Mouse (Mus musculus): ENCODE measurements around the gene Gm20458.

Gm20458 gene

DNA sequence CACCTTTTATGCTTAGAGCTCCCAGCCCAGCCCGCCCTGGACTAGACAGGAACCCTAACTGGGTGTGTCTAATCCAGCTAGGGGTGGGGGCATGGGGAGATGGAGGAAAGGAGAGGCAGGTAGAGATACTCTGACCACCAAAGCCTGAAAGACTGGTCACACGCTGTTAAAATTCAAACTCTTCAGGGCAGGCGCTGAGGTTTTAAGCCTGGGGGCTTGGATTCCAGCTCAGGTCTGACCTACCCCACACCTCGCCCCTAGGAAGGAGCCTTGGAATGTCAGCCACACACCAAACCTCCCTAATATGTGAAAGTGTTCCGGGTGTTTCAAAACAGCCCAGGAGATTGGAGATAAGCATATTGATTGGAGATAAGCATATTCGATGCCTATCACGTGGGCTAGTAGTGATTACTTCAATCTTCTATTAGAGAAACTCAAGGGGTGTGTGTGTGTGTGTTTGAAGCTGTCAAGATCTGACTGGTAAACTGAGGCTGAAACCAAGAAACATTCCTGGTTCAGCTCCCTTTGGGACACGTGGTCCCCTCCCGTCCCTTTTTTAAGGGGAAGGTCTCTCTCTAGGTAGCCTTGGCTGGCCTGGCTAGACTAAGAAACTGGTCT is 27.4 kb upstream of the Gm20458 start:
- DNase-seq (ENCODE audit: extremely low read depth, insufficient read length, low spot score), result no peak

DNA sequence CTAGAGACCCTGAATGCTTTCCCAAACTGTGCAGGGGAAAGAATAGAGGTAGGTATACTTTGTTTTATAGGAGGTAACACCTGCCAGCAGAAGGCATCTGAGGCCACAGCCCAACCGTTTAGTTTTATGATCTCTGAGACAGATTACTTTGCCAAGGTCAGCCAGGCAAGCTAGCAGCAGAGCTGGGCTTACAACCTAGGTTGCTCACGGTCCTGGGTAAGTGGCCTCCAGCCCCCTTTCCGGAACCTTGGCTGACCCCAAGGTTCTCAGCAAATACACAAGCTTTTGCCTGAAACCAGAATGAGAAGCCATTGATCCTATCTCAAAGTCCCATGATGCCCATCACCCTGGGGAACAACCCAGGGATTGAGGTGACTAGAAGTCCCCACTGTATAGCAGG is 26.1 kb upstream of the Gm20458 start:
- no peak for DNase-seq (ENCODE audit: extremely low read depth, insufficient read length, low spot score)

DNA sequence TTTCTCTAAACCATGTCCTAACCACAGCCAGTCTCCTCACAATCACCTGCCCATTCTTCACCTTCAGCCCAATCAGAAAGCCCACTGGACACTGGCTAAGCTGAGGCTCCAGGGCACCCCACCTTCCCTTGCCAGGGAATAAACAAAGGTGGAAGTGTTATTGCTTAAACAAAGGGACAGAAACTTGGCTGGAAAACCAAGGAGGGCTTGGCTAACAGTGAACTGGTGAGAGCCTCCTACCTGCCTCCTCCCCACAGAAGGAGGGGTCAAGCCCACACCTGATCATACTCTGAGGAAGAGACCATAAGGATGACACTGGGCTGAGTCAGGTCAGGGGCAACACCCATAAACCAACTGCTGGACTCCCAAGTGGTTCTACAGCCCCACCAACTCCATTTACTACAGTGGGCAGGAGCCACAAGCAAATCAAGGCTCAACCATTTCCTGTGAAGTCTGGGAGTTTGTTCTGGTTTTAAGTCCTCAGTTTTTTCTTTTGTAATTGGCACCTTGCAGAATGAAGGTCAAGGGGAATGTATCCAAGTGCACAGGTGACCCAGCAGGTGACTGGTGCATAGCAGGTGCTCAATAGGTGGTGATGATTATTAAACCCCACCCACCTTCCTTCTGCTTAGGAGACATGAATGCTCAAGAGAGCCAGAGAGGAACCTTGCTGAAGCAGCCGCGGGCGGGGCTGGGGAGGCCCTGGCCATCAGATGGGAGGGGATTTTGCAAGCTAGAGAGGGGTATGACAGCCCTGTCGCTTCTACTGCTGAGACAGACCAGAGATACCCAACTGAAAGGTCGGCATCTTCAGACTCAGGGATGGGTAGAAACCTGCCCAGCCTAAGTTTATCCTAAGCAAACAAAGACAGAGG is 25.3 kb upstream of the Gm20458 start:
- DNase-seq (ENCODE audit: extremely low read depth, insufficient read length, low spot score), result no peak

DNA sequence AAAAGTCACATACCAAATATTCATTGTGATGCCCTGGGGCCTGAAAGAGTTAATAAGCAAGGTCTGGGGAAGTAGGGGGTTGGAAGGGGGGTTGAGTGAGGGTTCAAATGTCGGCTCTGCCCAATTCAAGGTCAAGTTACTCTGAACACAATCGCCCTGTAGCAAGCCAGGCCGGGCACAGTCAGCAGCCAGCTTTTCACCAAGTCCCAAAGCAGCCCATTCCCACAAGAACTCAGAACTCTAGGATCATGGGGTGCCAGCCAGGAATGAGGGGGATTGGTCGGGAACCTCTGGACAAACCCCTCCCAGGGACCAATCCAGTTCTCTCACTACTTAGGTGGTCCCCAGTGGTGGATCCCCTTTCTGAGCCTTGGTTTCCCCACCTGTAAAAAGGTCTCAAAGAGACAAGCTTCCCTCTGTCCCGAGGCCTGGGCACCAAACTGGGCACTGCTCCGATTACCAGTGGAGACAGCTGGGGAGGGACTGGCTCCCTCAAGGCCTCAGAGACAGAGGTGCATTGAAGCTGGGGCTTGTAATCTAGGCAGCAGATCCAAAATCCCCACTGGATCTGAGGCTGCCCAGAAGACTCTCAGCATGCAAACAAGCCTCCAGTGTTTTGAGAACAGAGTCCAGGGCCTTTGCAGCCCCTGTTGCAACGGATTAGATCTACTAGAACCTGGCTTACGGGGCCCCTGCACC is 24.4 kb upstream of the Gm20458 start:
- no peak for DNase-seq (ENCODE audit: extremely low read depth, insufficient read length, low spot score)

DNA sequence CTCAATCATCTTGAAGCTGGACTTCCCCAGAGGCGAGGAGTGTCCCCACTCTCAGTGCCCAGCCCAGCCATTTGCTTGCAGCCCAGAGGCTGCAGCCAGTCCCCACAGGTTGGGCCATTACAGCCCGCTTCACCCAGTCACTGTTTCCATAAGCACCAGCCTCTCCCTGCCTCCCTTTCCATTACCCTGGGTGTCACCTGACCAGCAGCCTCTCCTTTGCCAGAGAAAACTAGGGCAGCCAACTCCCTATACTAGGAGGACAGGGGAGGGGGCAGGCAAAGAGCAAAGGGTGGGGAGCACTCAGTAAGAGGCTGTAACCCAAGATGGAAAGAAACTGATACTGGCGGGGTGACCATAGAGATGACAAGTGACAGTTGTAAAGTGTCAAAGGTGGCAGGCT is 23.8 kb upstream of the Gm20458 start:
- DNase-seq (ENCODE audit: extremely low read depth, insufficient read length, low spot score), result peak; percentile 47

DNA sequence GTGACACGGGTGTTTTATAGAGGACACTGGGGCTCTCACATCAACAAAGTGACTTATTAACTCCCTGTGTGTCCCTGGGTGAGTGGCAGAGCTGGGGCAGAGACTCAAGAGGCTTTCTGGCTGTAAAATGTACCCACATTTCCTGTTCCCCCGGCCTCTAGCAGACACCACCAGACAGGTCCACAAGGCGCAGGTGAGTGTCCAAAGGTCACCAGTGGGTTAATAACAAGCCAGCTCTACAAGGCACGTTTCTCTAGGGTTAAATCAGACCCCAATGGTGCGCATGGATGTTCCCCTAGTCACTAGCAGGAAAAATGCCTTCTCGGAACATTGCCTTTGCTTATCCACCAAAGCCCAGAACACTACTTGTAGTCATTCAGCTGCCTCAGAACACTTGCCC is 23.1 kb upstream of the Gm20458 start:
- no peak for DNase-seq (ENCODE audit: extremely low read depth, insufficient read length, low spot score)

DNA sequence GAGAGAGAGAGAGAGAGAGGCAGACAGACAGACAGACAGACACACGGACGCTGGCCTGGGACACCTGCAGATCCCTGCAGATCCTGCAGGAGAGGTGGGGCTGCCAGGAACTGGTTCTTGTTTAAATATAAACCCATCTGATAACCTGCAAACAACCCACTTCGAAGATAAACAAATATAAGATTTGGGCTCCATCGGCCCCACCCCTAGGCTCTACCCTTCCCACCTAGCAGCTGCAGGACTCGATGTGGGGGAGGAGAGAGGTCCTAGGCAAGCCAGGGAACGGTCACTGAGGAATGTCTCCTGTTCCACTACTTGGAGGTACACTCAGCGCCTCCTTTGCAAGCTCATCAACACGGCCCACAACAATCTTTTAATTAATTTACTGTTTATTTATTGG is 22.5 kb upstream of the Gm20458 start:
- DNase-seq (ENCODE audit: extremely low read depth, insufficient read length, low spot score), result no peak

DNA sequence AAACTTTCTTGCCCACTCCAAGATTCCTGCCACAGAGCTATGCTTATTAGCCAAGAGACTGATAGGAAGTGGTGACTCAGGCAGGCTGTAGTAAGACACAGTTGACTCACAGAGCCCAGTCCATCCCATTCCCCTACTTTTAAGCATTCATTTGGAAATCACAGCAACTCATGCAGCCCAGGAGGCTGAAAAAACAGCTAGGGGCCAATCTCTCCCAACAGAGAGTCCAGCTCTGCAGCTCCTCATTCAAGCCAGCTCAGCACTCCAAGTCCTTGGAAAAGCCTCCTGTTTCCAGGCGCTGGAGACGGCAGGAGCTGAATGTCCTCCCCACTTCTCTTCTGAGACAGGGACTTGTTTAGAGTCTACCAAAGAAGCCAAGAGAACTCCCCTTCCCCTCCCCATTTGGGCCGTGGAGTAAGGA is 21.8 kb upstream of the Gm20458 start:
- peak; percentile 68 for DNase-seq (ENCODE audit: extremely low read depth, insufficient read length, low spot score)

DNA sequence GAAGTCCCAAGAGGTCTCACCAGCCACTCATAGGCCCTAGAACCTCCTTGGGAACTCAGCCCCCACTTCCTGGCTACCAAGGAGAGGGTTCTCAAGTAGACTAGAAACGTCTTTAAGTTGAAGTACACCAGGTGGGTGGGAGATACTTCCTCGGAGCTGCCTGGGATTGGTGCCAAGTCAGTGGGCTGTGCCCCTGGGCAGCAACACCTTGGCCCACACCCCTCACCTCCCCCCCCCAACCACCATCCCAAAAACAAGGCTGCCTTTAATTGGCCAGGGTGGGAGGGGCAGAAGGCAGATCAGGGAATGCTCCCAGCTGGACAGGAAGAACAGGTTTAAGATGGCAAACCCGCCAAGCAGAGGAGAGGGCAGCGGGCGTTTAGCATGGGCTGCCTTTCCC is 20.5 kb upstream of the Gm20458 start:
- no peak for DNase-seq (ENCODE audit: extremely low read depth, insufficient read length, low spot score)

DNA sequence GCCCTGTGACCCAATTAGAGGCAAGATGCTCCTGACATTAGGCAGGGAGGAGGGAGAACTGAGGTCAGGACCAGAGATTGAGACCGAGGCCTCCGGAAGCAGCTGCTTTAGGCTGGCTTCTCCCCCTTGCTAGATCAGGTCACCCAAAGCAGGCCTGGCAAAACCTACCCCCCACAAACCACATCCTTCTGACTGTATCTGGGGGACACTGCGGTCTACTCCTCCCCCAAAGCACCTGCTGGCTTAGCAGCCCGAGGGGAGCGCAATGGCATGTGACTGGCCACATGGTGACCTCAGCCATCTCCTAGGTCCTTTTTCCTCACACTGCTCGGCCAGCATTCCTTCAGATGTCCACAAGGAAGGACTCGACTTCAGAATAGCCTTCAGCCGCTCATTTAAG is 19.6 kb upstream of the Gm20458 start:
- peak; percentile 83 for DNase-seq (ENCODE audit: extremely low read depth, insufficient read length, low spot score)

DNA sequence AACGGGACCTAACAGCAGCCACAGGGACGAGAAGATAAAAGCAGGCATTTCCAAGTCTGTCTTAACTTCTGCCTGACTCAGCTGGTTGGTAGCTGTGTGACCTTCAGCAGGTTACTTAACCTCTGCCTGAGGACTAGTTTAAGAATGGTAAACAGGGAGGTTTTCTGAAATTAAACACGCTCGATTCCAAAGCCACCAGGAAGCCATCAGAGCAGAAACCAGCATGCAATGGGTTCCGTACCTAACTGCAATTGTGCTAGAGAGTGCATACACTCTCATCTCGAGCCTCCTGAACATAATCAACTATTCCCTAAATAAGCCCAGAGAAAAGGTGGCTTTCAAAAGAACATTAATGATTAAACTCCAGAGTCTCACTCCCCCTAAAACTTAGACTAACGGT is 19.0 kb upstream of the Gm20458 start:
- DNase-seq (ENCODE audit: extremely low read depth, insufficient read length, low spot score), result no peak

DNA sequence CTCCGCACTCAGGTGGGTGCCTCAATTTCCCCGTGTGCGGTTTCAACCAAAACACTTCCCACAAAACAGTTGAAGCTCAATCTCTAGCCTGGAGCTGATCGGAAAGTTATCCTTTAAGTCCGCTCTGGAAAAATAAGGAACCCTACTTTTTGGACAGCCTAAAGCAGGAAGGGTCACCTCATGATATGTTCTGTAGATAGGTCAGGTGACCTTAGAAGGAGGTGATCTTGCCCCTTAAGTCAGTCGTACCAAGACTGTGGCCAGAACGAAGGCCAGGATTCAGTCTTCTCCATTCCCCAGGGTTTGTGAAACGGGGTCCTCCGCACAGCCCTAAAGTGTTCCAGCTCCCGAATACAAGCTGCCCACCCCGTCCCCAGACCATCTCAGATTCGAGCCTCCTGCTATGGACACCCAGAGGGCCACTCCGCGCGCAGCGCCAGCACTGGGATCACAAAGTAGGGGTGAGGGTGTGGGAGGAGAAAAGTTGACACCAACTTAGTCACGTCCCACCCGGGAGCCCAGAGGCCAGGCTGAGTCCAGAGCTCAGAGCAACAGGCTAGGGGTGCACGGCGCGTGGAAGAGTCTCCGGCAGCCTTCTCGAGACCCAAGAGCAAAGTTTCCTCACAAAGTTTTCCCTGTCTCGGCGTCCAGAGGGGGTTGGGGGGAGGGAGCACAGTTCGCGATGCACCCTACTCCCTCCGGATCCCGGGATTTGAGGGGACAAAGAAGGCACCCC is 18.3 kb upstream of the Gm20458 start:
- DNase-seq (ENCODE audit: extremely low read depth, insufficient read length, low spot score), result no peak

DNA sequence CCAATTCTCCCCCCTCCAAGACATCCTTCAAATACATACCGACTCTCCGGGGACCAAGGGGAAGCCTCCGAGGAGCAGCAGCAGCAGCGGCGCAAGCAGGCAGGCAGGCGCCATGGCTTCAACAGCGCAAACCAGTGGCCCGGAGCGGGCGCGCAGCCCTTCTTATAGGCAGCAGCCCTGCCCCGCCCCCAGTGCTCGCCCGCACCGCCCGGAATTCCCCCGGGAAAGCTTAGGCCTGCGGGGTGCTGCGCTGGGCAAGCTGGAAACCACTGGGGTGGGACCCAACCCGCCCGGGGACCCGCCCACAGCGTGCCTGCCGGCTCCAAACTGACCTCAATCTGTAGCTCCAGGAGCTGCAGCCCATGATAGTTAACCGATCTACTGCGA is 17.7 kb upstream of the Gm20458 start:
- peak; percentile 96 for DNase-seq (ENCODE audit: extremely low read depth, insufficient read length, low spot score)

DNA sequence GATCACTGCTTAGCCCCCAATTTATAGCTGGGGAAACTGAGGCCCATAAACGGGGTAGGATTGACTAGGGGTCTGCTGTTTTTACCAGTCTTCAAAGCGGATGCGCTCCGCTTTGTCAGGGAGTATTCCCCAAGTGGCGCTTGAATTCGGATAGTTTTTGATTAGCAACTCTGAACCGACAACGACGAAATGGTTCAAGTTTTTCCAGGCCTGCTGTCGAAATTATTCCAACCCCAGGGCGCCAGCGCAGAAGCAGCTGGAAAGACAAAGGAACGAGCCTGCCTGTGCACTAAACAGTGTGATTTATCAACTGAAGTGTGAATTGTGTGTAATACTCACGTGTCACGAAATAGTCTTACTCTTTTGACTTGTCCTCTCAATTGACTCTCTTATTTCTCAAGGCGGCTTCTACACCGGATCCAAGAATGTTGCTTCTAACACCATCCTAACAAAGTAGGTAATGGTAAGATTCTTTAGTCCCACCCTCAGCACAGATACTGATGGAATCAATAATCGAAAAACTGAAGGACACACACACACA is 17.2 kb upstream of the Gm20458 start, which contains the start of gene Sdc4:
TSS of gene Sdc4 (minus strand) at position 428 of the 541 bp plus-strand sequence.
- no peak for DNase-seq (ENCODE audit: extremely low read depth, insufficient read length, low spot score)

DNA sequence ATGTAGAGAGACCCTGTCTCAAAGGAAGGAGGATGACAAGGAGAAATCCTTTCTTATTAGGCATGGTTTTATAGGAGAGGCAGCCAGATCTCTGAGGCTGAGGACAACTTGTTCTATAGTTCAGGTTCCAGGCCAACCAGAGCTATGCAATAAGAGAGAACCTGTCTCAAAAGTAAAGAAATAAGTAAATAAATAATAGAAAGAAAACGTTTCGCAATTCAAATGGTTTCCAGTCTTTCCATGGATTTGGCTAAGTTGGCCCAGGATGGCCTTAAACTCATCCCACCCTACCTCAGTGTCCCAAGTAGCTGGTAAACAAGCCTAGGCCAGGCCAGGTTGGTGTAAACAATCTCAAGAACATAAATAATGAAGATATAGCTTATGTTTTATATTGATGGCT is 16.1 kb upstream of the Gm20458 start:
- no peak for DNase-seq (ENCODE audit: extremely low read depth, insufficient read length, low spot score)

DNA sequence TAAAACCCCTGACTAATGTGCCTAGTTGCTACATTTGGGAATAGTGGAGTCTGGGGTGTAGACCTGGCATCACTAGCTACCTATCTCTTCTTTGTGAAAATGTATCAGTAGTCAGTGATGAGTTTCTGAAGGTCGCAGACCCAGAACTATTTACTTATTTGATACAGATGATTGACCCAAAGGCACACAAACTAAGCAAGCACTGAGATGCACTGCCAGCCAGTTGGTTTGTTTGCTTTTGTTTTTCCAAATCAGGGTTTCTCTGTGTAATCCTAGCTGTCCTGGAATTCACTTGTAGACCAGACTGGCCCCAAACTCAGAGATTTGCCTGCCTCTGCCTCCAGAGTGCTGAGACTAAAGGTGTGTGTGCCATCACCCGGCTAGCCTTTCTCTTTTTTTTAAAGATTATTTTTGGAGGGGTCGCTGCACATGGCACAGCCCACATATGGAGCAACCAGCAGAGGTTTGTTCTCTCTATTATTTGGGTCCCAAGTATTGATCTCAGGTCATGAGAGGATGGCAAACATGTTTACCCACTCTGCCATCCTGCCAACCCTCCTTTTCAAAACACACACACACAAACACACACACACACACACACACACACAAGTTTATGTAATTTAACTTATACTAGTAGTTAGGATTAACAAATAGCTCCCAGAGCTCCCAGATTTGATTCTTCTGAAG is 15.2 kb upstream of the Gm20458 start:
- no peak for DNase-seq (ENCODE audit: extremely low read depth, insufficient read length, low spot score)

DNA sequence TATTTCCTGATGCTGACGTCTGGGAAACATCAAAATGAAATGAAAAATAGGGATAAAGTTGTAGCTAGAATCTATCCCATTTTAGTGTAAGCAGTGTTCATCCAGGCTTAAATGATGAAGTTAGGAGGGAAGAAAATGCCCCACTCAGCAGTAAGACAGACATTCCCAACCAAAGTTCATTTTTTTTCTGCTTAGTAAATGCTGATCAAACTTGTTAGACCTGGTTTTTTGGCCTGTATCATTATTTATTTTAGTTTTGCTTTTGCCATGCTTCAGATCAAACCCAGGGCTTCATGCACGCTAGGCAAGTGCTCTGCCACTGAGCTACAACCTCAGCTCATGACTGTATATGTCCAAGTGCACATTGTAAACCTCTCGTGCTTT is 14.7 kb upstream of the Gm20458 start:
- no peak for DNase-seq (ENCODE audit: extremely low read depth, insufficient read length, low spot score)

DNA sequence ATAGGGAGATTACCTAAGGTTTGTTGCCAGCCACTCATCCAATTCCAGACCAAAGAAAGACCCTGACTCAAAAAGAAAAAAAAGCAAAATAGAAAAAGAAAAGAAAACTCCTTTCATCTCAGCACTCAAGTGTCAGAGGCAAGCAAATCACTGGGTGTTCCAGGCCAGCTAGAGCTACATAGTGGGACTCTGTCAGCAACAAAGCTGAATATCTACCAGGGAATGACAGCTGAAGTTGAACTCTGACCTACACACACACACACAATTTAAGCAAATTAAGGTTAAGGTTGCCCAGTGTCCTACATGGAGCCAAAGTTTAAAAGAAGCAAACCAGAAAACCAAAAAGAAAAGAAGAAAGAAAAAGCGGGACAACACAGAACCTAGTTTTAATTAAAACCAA is 12.6 kb upstream of the Gm20458 start:
- no peak for DNase-seq (ENCODE audit: extremely low read depth, insufficient read length, low spot score)

DNA sequence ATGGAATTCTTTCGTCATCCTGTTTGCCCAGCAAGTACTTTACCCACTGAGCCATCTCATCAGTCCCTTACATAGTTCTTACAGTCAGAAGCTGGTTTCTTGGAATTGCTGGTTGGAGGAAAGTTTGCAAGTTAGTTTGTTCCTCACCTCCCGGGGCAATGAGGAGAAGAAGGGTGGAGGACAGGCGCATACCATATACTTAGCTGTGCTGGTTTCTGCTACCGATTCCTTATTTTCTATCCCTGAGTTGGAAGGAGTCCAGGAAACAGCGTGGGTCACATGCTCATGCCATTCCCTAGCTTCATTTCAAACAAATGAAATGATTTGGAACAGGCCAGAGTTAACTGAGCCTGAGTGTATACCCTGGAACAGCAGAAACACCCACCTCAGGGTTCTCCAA is 11.8 kb upstream of the Gm20458 start:
- no peak for DNase-seq (ENCODE audit: extremely low read depth, insufficient read length, low spot score)

DNA sequence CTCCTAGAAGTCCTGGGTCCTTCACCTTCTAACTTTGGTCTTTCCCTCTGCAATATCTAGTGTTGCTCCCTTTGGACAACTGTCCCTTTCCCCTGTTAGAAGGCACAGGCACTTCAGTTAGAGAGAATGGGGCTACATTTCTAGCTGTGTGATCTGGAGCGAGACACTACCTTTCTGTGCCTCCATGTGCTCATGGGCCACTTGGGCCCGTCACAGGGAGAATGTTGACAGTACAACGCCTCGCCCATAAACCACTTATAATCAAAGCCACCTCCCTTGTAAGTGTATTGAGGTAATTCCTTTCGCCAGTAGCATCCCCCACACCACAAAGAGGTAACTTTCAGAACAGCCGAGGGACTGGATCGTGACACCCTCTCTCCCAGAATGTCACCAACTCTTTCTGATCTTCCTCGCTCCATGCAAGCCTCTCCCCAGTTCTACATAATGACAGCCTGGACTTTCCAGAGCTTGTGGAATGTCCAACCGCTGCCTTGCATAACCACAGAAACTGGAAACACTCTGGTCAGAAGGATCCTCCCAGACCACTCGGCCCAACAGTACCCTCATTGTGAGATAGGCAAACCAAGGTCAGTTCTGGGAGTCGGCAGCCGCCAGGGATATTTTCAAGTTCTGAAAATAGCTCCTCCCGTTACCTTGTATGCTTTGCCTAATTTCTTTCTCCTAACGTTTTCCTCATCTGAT is 11.3 kb upstream of the Gm20458 start:
- no peak for DNase-seq (ENCODE audit: extremely low read depth, insufficient read length, low spot score)
